8 mouse cellular contexts compared by ENCODE assay signal in the genomic region with DNA sequence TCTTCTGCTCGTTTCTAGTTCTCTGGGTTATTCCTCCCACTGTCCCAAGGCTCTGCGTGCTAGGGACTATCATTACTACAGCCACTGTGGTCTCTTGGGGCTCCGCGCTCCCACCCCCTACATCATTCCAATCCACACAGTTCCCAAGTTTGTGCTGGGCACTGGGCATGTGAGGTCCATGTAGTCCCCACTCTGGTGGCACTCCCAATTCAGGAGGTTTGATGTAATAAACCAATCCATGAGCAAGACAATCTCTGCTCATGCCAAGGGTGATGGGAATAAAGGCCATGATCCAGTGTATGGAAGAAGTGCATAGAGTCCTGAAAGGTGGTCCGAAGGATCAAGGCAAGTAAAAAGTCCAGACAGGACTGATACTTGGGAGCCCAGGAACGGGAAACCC. TPM values are rescaled to one million over a fixed set of nuclear protein-coding genes. Genes with fewer than 3 reads are reported as not detected.
DNase-seq lines count a peak whose midpoint lies in the region; ATAC-seq lines count a peak whose summit lies in the region.

A gene (plus strand): TSS at position 301 of the 400 bp plus-strand sequence.

- peaks cover 5% of the 10 kb centered on the region for H3K36me3 ChIP-seq in lung, embryonic 16.5 days (ENCODE audit: control insufficient read depth, insufficient read depth, low read length)
- peaks cover 11% of the 10 kb centered on the region for H3K36me3 ChIP-seq in limb, embryonic 13.5 days
- no peaks in the 10 kb centered on the region for H3K36me3 ChIP-seq in stomach, embryonic 14.5 days (ENCODE audit: control insufficient read depth, insufficient read depth, low read length)

- no peaks in the 10 kb centered on the region for H3K9me3 ChIP-seq in lung, embryonic 16.5 days (ENCODE audit: control insufficient read depth, low read length)
- H3K9me3 ChIP-seq in limb, embryonic 13.5 days = no peaks in the 10 kb centered on the region
- H3K9me3 ChIP-seq in stomach, embryonic 14.5 days (ENCODE audit: control insufficient read depth, low read depth, low read length) = no peaks in the 10 kb centered on the region

- peak within 1 kb of the TSS; percentile 37 for H3K4me3 ChIP-seq in lung, embryonic 16.5 days (ENCODE audit: low read length)
- peak within 1 kb of the TSS; percentile 50 for H3K4me3 ChIP-seq in limb, embryonic 13.5 days
- H3K4me3 ChIP-seq in stomach, embryonic 14.5 days (ENCODE audit: low read depth, low read length) = peak within 1 kb of the TSS; percentile 33

- ATAC-seq in cerebellum, adult (ENCODE audit: insufficient number of reproducible peaks, low FRiP score, low TSS enrichment) = no peak
- ATAC-seq in lung, embryonic 16.5 days (ENCODE audit: low read depth) = no peak
- ATAC-seq in limb, embryonic 13.5 days (ENCODE audit: low FRiP score, low read depth) = no peak
- ATAC-seq in stomach, embryonic 14.5 days (ENCODE audit: insufficient number of reproducible peaks, insufficient read depth, low FRiP score, low read depth) = no peak

- WGBS in lung, embryonic 16.5 days = 69% methylated on average over 6 of the region's 6 CpGs
- WGBS in limb, embryonic 13.5 days = 76% methylated on average over 6 of the region's 6 CpGs
- WGBS in stomach, embryonic 14.5 days = 77% methylated on average over 6 of the region's 6 CpGs

- no peak within 1 kb of the TSS for H3K27ac ChIP-seq in lung, embryonic 16.5 days (ENCODE audit: low read length)
- H3K27ac ChIP-seq in limb, embryonic 13.5 days = no peak within 1 kb of the TSS
- H3K27ac ChIP-seq in stomach, embryonic 14.5 days (ENCODE audit: low read length) = no peak within 1 kb of the TSS

- DNase-seq in cerebellum, adult 11 months = peak; percentile 27
- DNase-seq in lung, postnatal 4 days = no peak
- no peak for DNase-seq in frontal cortex, postnatal 25 days (ENCODE audit: low spot score in 2 of 2)
- no peak for DNase-seq in thymus, postnatal 14 days

- H3K27me3 ChIP-seq in lung, embryonic 16.5 days (ENCODE audit: control insufficient read depth, insufficient read depth, low read depth, low read length) = peaks cover 24% of the 10 kb centered on the region
- peaks cover 29% of the 10 kb centered on the region for H3K27me3 ChIP-seq in limb, embryonic 13.5 days
- H3K27me3 ChIP-seq in stomach, embryonic 14.5 days (ENCODE audit: control insufficient read depth, insufficient read depth, low read length) = 0 out of 2 replicates have a peak, but pooled peaks cover 1% of the 10 kb centered on the region

- H3K9ac ChIP-seq in lung, embryonic 16.5 days (ENCODE audit: low read length) = peak within 1 kb of the TSS; percentile 47
- H3K9ac ChIP-seq in limb, embryonic 13.5 days = peak within 1 kb of the TSS; percentile 66
- H3K9ac ChIP-seq in stomach, embryonic 14.5 days (replicated peaks; ENCODE audit: low read depth, low read length) = peak within 1 kb of the TSS; percentile 40

- H3K4me1 ChIP-seq in lung, embryonic 16.5 days (replicated peaks; ENCODE audit: control insufficient read depth, insufficient read depth, low read length) = peaks cover 18% of the 10 kb centered on the region
- peaks cover 25% of the 10 kb centered on the region for H3K4me1 ChIP-seq in limb, embryonic 13.5 days
- H3K4me1 ChIP-seq in stomach, embryonic 14.5 days (ENCODE audit: control insufficient read depth, insufficient read depth, low read length) = peaks cover 11% of the 10 kb centered on the region; the same call in 1 of the 2 replicates

- peak within 1 kb of the TSS; percentile 74 for H3K4me2 ChIP-seq in lung, embryonic 16.5 days (ENCODE audit: low read depth, low read length)
- H3K4me2 ChIP-seq in limb, embryonic 13.5 days (replicated peaks) = peak within 1 kb of the TSS; percentile 87
- peak within 1 kb of the TSS; percentile 63 for H3K4me2 ChIP-seq in stomach, embryonic 14.5 days (replicated peaks; ENCODE audit: low read depth, low read length)

RNA-seq across cellular contexts. Expression of the gene that starts here (rescaled TPM):
- polyA plus RNA-seq in lung, embryonic 16.5 days (2015; fragmentation: Nextera tagmentation; extraction: Ambion mirVana) = 0.15 and 0.34 TPM in 2 replicates
- polyA plus RNA-seq in limb, embryonic 13.5 days (2015; fragmentation: Nextera tagmentation; extraction: Ambion mirVana) = 1.8 and 2.5 TPM in 2 replicates
- 0.46 and 1.4 TPM in 2 replicates for polyA plus RNA-seq in stomach, embryonic 14.5 days (2014; fragmentation: Nextera tagmentation; extraction: Ambion mirVana)
